Mouse (Mus musculus) spleen, postnatal 4 days (tissue): ENCODE data around the gene Myt1l.

Experiments
- DNase-seq, 2 experiments: peaks; one replicate each; pipeline ENCODE4 v3.0.0; 2022; ENCODE audit warnings: low spot score in 2 of 2

Myt1l gene

GRCm38 (mm10) chr12:29528031-29528771, at the start of gene Myt1l:
TSS of gene Myt1l (plus strand) at chr12:29528384.
- DNase-seq = no peak

GRCm38 (mm10) chr12:29486424-29487035, 41.7 kb upstream of the Myt1l start:
- no peak for DNase-seq

GRCm38 (mm10) chr12:29526236-29526644, 1.9 kb upstream of the Myt1l start:
- no peak for DNase-seq

- DNase-seq = no peak
These were observed 979 bp upstream of the Myt1l start for GRCm38 (mm10) chr12:29527048-29527761.

GRCm38 (mm10) chr12:29530241-29530725, 2.1 kb downstream of the Myt1l start:
- no peak for DNase-seq

- no peak for DNase-seq
These were observed 2.6 kb downstream of the Myt1l start for GRCm38 (mm10) chr12:29530823-29531222.

- no peak for DNase-seq
These were observed 5.1 kb downstream of the Myt1l start for GRCm38 (mm10) chr12:29533071-29533876.

GRCm38 (mm10) chr12:29534326-29534725, 6.1 kb downstream of the Myt1l start:
- no peak for DNase-seq

GRCm38 (mm10) chr12:29534761-29535300, 6.6 kb downstream of the Myt1l start:
- no peak for DNase-seq

GRCm38 (mm10) chr12:29537916-29538315, 9.7 kb downstream of the Myt1l start:
- no peak for DNase-seq

GRCm38 (mm10) chr12:29538456-29538855, 10.3 kb downstream of the Myt1l start:
- DNase-seq = no peak

GRCm38 (mm10) chr12:29539106-29539505, 10.9 kb downstream of the Myt1l start:
- DNase-seq = no peak

- DNase-seq = no peak
These were observed 12.6 kb downstream of the Myt1l start for GRCm38 (mm10) chr12:29540741-29541140.

- DNase-seq = no peak
These were observed 17.9 kb downstream of the Myt1l start for GRCm38 (mm10) chr12:29546073-29546472.

- DNase-seq = no peak
These were observed 18.9 kb downstream of the Myt1l start for GRCm38 (mm10) chr12:29547112-29547511.

GRCm38 (mm10) chr12:29547755-29548154, 19.6 kb downstream of the Myt1l start:
- DNase-seq = no peak

- no peak for DNase-seq
These were observed 25.0 kb downstream of the Myt1l start for GRCm38 (mm10) chr12:29553138-29553537.

- DNase-seq = no peak
These were observed 27.5 kb downstream of the Myt1l start for GRCm38 (mm10) chr12:29555718-29556117.

- DNase-seq = no peak
These were observed 28.2 kb downstream of the Myt1l start for GRCm38 (mm10) chr12:29556408-29556807.

GRCm38 (mm10) chr12:29556901-29557300, 28.7 kb downstream of the Myt1l start:
- DNase-seq = no peak

- no peak for DNase-seq
These were observed 31.6 kb downstream of the Myt1l start for GRCm38 (mm10) chr12:29559769-29560168.
